Mouse (Mus musculus) C2C12 (cell line): ENCODE measurements around the gene Sap30bp.

Experiments used
- CTCF ChIP-seq: IDR thresholded peaks from one replicate; pipeline ENCODE4 v1.5.1; 2011; ENCODE audit not compliant: control insufficient read depth, insufficient read depth, insufficient read length
- MAX ChIP-seq: IDR thresholded peaks from one replicate; pipeline ENCODE4 v1.6.1; 2011; ENCODE audit warnings: mild to moderate bottlenecking, control low read depth
- MYOG ChIP-seq: IDR thresholded peaks from one replicate; pipeline ENCODE4 v1.6.1; 2011; ENCODE audit not compliant: control insufficient read depth, insufficient read length; ENCODE audit errors: extremely low read depth
- USF1 ChIP-seq: IDR thresholded peaks from one replicate; pipeline ENCODE4 v1.6.1; 2011; ENCODE audit warnings: low read depth, mild to moderate bottlenecking, control low read depth, moderate library complexity

DNA sequence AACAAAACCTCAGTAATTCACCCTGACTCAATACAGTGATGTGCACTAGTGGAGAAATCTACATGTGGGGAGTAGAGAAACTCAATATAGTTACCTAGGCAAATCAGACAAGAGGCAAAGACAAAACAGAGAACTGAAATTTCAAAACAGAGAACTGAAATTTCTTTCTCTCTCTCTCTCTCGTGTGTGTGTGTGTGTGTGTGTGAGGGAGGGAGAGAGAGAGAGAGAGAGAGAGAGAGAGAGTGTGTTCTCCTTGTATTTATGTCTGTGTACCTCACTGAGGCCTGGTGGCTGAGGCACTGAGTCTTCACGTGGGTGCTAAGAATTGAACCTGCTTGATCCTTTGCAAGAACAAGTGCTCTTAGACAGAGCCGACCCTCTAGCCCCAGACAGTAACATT lies 3.3 kb upstream of the Sap30bp start:
- TF ChIP-seq CTCF (no peak), MYOG (no peak), MAX (no peak), USF1 (no peak)
